Mouse (Mus musculus) liver, embryonic 11.5 days (tissue): ENCODE data around the gene Orc5. TPM values are rescaled to one million over a fixed set of nuclear protein-coding genes. Genes with fewer than 3 reads are reported as not detected.

Experiments used
- polyA plus RNA-seq: library from polyadenylated mRNA; unstranded; fragments of >200 nt; fragmentation: Nextera tagmentation; extraction: Ambion mirVana; gene quantifications from 2 replicates; pipeline ENCODE4 v1.2.1, GENCODE M21; 2014

Orc5 gene
- polyA plus RNA-seq, 1 experiment from 2014 or later: 89.0 TPM

Other genes with a start within 250 kb of the Orc5 start
- gene Reln, start 205.7 kb downstream of the Orc5 start, polyA plus RNA-seq: 56.2 and 61.7 TPM in 2 replicates
- 0.57 and 0.58 TPM in 2 replicates for gene Lhfpl3, start 195.6 kb upstream of the Orc5 start, polyA plus RNA-seq